Mouse (Mus musculus): ENCODE data around the gene Ipo11.

Ipo11 gene

GRCm38 (mm10) chr13:106813087-106813486 lies 123.7 kb downstream of the Ipo11 start:
- no peak for DNase-seq

- DNase-seq: no peak
Measured at GRCm38 (mm10) chr13:106810156-106810555, 126.6 kb downstream of the Ipo11 start.

- no peak for DNase-seq
Measured at GRCm38 (mm10) chr13:106808821-106809220, 127.9 kb downstream of the Ipo11 start.

GRCm38 (mm10) chr13:106808315-106808714 lies 128.4 kb downstream of the Ipo11 start:
- no peak for DNase-seq

- DNase-seq: no peak
Measured at GRCm38 (mm10) chr13:106807303-106807702, 129.5 kb downstream of the Ipo11 start.

GRCm38 (mm10) chr13:106805146-106805545 lies 131.6 kb downstream of the Ipo11 start:
- DNase-seq: no peak

- no peak for DNase-seq
Measured at GRCm38 (mm10) chr13:106798026-106798425, 138.7 kb downstream of the Ipo11 start.

GRCm38 (mm10) chr13:106788817-106789216 lies 147.9 kb downstream of the Ipo11 start:
- no peak for DNase-seq

GRCm38 (mm10) chr13:106768807-106769206 lies 168.0 kb downstream of the Ipo11 start:
- no peak for DNase-seq

GRCm38 (mm10) chr13:106762611-106763010 lies 174.1 kb downstream of the Ipo11 start:
- DNase-seq: no peak

GRCm38 (mm10) chr13:106761661-106762060 lies 175.1 kb downstream of the Ipo11 start:
- DNase-seq: no peak

GRCm38 (mm10) chr13:106760232-106760875 lies 176.4 kb downstream of the Ipo11 start:
- no peak for DNase-seq

- DNase-seq: no peak
Measured at GRCm38 (mm10) chr13:106755892-106756291, 180.9 kb downstream of the Ipo11 start.

- DNase-seq: no peak
Measured at GRCm38 (mm10) chr13:106754216-106754615, 182.5 kb downstream of the Ipo11 start.

- DNase-seq: no peak
Measured at GRCm38 (mm10) chr13:106751951-106752350, 184.8 kb downstream of the Ipo11 start.

GRCm38 (mm10) chr13:106746823-106747222 lies 189.9 kb downstream of the Ipo11 start:
- no peak for DNase-seq

- DNase-seq: no peak
Measured at GRCm38 (mm10) chr13:106745201-106745600, 191.6 kb downstream of the Ipo11 start.
